Mouse (Mus musculus) G1E (cell line): ENCODE measurements around the gene Ctsz.

ENCODE experiments used
- CTCF ChIP-seq: IDR thresholded peaks from 2 replicates; pipeline ENCODE4 v1.5.1; 2012; ENCODE audit warnings: low read depth, low read length, inconsistent platforms, mixed read lengths
- TAL1 ChIP-seq: conservative IDR thresholded peaks from 2 replicates; pipeline ENCODE4 v1.6.1; 2012; ENCODE audit warnings: low read depth, low read length, inconsistent platforms, mixed read lengths

- TF ChIP-seq CTCF, result no peak
- TF ChIP-seq TAL1, result no peak
Measured at GRCm38 (mm10) chr2:174393383-174393782, 45.5 kb downstream of the Ctsz start.
